Mouse (Mus musculus) adrenal gland, postnatal 14 days (tissue): ENCODE measurements around the gene Fam71f2. TPM values are rescaled to one million over a fixed set of nuclear protein-coding genes. Genes with fewer than 3 reads are reported as not detected.

Experiments
- total RNA-seq: library from RNA; stranded (reverse); gene quantifications from 2 replicates; pipeline ENCODE4 v1.2.3, GENCODE M21; 2021

Gene Fam71f2
- total RNA-seq, 1 experiment from 2014 or later, result not detected

Other genes starting within 250 kb of the Fam71f2 start
- gene Lep, start 219.4 kb upstream of the Fam71f2 start, total RNA-seq, result 5.9 and 17.0 TPM in 2 replicates
- gene Rbm28, start 114.6 kb upstream of the Fam71f2 start, total RNA-seq, result 29.7 and 31.8 TPM in 2 replicates
- gene Prrt4, start 100.0 kb upstream of the Fam71f2 start, total RNA-seq, result 4.9 and 5.1 TPM in 2 replicates
- 252 and 482 TPM in 2 replicates for gene Impdh1, start 63.2 kb upstream of the Fam71f2 start, total RNA-seq
- 5.0 and 10.4 TPM in 2 replicates for gene Hilpda, start 7.1 kb upstream of the Fam71f2 start, total RNA-seq
- gene Fam71f1, start 39.5 kb downstream of the Fam71f2 start, total RNA-seq, result not detected in 2 replicates
- 165 and 171 TPM in 2 replicates for gene Calu, start 68.5 kb downstream of the Fam71f2 start, total RNA-seq
- gene Opn1sw, start 108.9 kb downstream of the Fam71f2 start, total RNA-seq, result not detected in 2 replicates
- 4.9 and 6.3 TPM in 2 replicates for gene Ccdc136, start 116.7 kb downstream of the Fam71f2 start, total RNA-seq
- 4.2 and 5.3 TPM in 2 replicates for gene Flnc, start 153.7 kb downstream of the Fam71f2 start, total RNA-seq
- 169 and 183 TPM in 2 replicates for gene Atp6v1f, start 188.1 kb downstream of the Fam71f2 start, total RNA-seq
- not detected in 2 replicates for gene Atp6v1fnb, start 191.8 kb downstream of the Fam71f2 start, total RNA-seq
- gene Kcp, start 228.4 kb downstream of the Fam71f2 start, total RNA-seq, result 6.1 and 7.1 TPM in 2 replicates
- gene Irf5, start 247.0 kb downstream of the Fam71f2 start, total RNA-seq, result 3.0 and 10.9 TPM in 2 replicates